ENCODE assay signal across 33 mouse cellular contexts in the genomic region with DNA sequence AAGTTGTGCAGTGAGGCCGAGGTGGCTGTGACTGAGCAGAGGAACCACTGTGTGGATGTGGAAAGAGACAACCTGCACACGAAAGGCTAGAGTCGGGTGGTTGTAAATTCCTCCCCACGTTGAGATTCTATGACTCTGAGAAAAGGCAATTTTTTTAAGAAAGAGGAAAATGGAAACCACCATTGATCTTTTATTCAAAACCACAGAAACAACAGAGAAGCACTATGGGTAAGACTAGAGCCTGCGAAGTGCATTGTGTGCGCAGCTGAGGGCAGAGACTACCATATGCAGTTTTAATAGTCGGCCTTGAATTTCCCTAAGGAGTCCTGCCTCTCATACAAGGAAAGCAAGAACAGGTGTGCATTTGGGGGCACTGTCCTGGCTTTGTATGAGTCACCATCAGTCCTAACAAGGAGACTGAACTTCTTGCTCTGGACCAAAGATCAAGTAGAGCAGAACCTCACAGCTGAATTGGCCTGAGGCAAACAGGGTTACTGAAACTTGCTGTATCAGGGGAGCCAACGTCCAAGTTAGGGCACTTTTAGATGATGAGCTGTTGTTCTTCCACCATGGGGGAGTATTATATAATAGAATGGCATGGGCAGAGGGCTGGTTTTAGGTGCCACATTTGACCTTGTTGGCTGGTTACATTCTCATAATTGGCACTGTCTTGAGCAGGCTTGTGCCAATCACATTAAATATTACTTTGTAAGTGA. TPM values are rescaled to one million over a fixed set of nuclear protein-coding genes. Genes with fewer than 3 reads are reported as not detected.
DNase-seq lines count a peak whose midpoint lies in the region; ATAC-seq and TF ChIP-seq lines count a peak whose summit lies in the region.
"Had no signal": no experiment of that assay in that cellular context is flagged by ENCODE, and none has a peak within 500 bp of the region (broad histone marks: within the 10 kb centered on the region; RNA-seq: fewer than 3 reads in every experiment).

No protein-coding gene starts in this region.

- DNase-seq in kidney, postnatal 36 days = peak; percentile 54 to 88
- peak; percentile 54 for DNase-seq in CD4-positive, CD25-positive, alpha-beta regulatory T cell, adult 2 months (ENCODE audit: low read depth, low spot score)
- peak; percentile 66 for DNase-seq in naive thymus-derived CD4-positive, alpha-beta T cell, adult 2 months (ENCODE audit: low read depth)
- DNase-seq in spleen, adult 18-20 months = no peak
- DNase-seq: adrenal gland, adult 8-10 months; cerebellum, adult 18-20 months; gastrocnemius, postnatal 36 days; heart, postnatal 36 days; lung, embryonic 14.5 days; midbrain, embryonic 14.5 days; right cerebral cortex, postnatal 14 days had no signal

- TF ChIP-seq CTCF in intestine, postnatal 0 days (IDR thresholded peaks at IDR 0.05; ENCODE audit: low read depth) = no peak

- peak overlapping the region; percentile 3; the same call in 1 of the 2 replicates for H3K27ac ChIP-seq in intestine, postnatal 0 days (ENCODE audit: low read depth, low read length)
- no peak overlapping the region for H3K27ac ChIP-seq in intestine, embryonic 16.5 days (ENCODE audit: low read length)
- no peak overlapping the region for H3K27ac ChIP-seq in kidney, embryonic 14.5 days (ENCODE audit: low read depth, low read length)
- H3K27ac ChIP-seq: forebrain, embryonic 13.5 days; heart, embryonic 15.5 days; hindbrain, embryonic 13.5 days; layer of hippocampus, adult 2 months; liver, embryonic 14.5 days; neural tube, embryonic 12.5 days; stomach, embryonic 15.5 days had no signal

- no peak overlapping the region for H3K4me2 ChIP-seq in intestine, postnatal 0 days (replicated peaks; ENCODE audit: low read depth)
- no peak overlapping the region for H3K4me2 ChIP-seq in intestine, embryonic 16.5 days (ENCODE audit: low read depth, low read length)
- H3K4me2 ChIP-seq in kidney, embryonic 14.5 days (replicated peaks; ENCODE audit: low read depth, low read length) = no peak overlapping the region
- H3K4me2 ChIP-seq: forebrain, embryonic 13.5 days; heart, embryonic 15.5 days; hindbrain, embryonic 13.5 days; limb, embryonic 12.5 days; lung, embryonic 14.5 days; neural tube, embryonic 12.5 days; stomach, embryonic 15.5 days had no signal

- no peaks in the 10 kb centered on the region for H3K27me3 ChIP-seq in intestine, postnatal 0 days (replicated peaks; ENCODE audit: control insufficient read depth, insufficient read depth, low read length)
- no peaks in the 10 kb centered on the region for H3K27me3 ChIP-seq in intestine, embryonic 16.5 days (replicated peaks; ENCODE audit: control insufficient read depth, insufficient read depth, low read length)
- no peaks in the 10 kb centered on the region for H3K27me3 ChIP-seq in kidney, embryonic 14.5 days (ENCODE audit: control insufficient read depth, insufficient read depth, low read length)
- H3K27me3 ChIP-seq: CH12.LX; forebrain, embryonic 13.5 days; heart, embryonic 15.5 days; hindbrain, embryonic 13.5 days; limb, embryonic 12.5 days; neural tube, embryonic 12.5 days; stomach, embryonic 15.5 days had no signal

- 79% methylated on average over 8 of the region's 8 CpGs for WGBS in intestine, postnatal 0 days
- 83% methylated on average over 8 of the region's 8 CpGs for WGBS in intestine, embryonic 16.5 days
- WGBS in kidney, embryonic 14.5 days = 90% methylated on average over 8 of the region's 8 CpGs

- H3K36me3 ChIP-seq in intestine, postnatal 0 days (ENCODE audit: control insufficient read depth, insufficient read depth) = no peaks in the 10 kb centered on the region
- no peaks in the 10 kb centered on the region for H3K36me3 ChIP-seq in intestine, embryonic 16.5 days (ENCODE audit: control insufficient read depth, insufficient read depth, low read length)
- no peaks in the 10 kb centered on the region for H3K36me3 ChIP-seq in kidney, embryonic 14.5 days (ENCODE audit: control insufficient read depth, insufficient read depth, low read length)
- H3K36me3 ChIP-seq: G1E; heart, embryonic 15.5 days; hindbrain, embryonic 13.5 days; limb, embryonic 12.5 days; neural tube, embryonic 12.5 days; stomach, embryonic 15.5 days had no signal

- H3K9me3 ChIP-seq in intestine, postnatal 0 days (ENCODE audit: control insufficient read depth) = no peaks in the 10 kb centered on the region
- H3K9me3 ChIP-seq in intestine, embryonic 16.5 days (ENCODE audit: control insufficient read depth, low read length) = no peaks in the 10 kb centered on the region
- H3K9me3 ChIP-seq in kidney, embryonic 14.5 days (ENCODE audit: control insufficient read depth, low read length) = no peaks in the 10 kb centered on the region
- H3K9me3 ChIP-seq: forebrain, embryonic 13.5 days; G1E; heart, embryonic 15.5 days; hindbrain, embryonic 13.5 days; limb, embryonic 12.5 days; megakaryocyte, embryonic 14.5 days; neural tube, embryonic 12.5 days; stomach, embryonic 15.5 days had no signal

- no peaks in the 10 kb centered on the region for H3K4me1 ChIP-seq in intestine, postnatal 0 days (replicated peaks; ENCODE audit: control insufficient read depth, insufficient read depth, low read length)
- no peaks in the 10 kb centered on the region for H3K4me1 ChIP-seq in intestine, embryonic 16.5 days (ENCODE audit: control insufficient read depth, insufficient read depth, low read length)
- no peaks in the 10 kb centered on the region for H3K4me1 ChIP-seq in kidney, embryonic 14.5 days (ENCODE audit: control insufficient read depth, insufficient read depth, low read length)
- H3K4me1 ChIP-seq: forebrain, embryonic 13.5 days; hindbrain, embryonic 13.5 days; megakaryocyte, embryonic 14.5 days; neural tube, embryonic 12.5 days; stomach, embryonic 15.5 days had no signal

- H3K9ac ChIP-seq in intestine, postnatal 0 days (ENCODE audit: low read depth, low read length) = no peak overlapping the region
- H3K9ac ChIP-seq in intestine, embryonic 16.5 days (ENCODE audit: low read depth, low read length) = no peak overlapping the region
- H3K9ac ChIP-seq in kidney, embryonic 14.5 days (ENCODE audit: low read depth, low read length) = no peak overlapping the region
- H3K9ac ChIP-seq: forebrain, embryonic 13.5 days; heart, embryonic 15.5 days; hindbrain, embryonic 13.5 days; limb, embryonic 12.5 days; liver, embryonic 14.5 days; lung, embryonic 14.5 days; neural tube, embryonic 12.5 days; stomach, embryonic 15.5 days had no signal

- H3K4me3 ChIP-seq in intestine, postnatal 0 days (ENCODE audit: low read depth, low read length) = no peak overlapping the region
- H3K4me3 ChIP-seq in intestine, embryonic 16.5 days (ENCODE audit: low read length) = no peak overlapping the region
- H3K4me3 ChIP-seq in kidney, embryonic 14.5 days (ENCODE audit: low read length) = no peak overlapping the region
- H3K4me3 ChIP-seq: forebrain, embryonic 13.5 days; heart, embryonic 15.5 days; hindbrain, embryonic 13.5 days; layer of hippocampus, adult 2 months; limb, embryonic 12.5 days; megakaryocyte, embryonic 14.5 days; neural tube, embryonic 12.5 days; stomach, embryonic 15.5 days had no signal

- ATAC-seq in intestine, postnatal 0 days = peak; percentile 79
- ATAC-seq in intestine, embryonic 16.5 days = no peak; the same call in 1 of the 2 replicates
- ATAC-seq in kidney, embryonic 14.5 days (ENCODE audit: low FRiP score, low TSS enrichment) = no peak
- no peak for ATAC-seq in megakaryocyte, adult 5-6 weeks (ENCODE audit: poor library complexity, severe bottlenecking)
- ATAC-seq: forebrain, embryonic 13.5 days; Patski had no signal

RNA-seq across cellular contexts. Expression of gene 1700020N01Rik, which starts 39.8 kb away (rescaled TPM):
- 1.4 and 2.1 TPM in 2 replicates for polyA plus RNA-seq in intestine, postnatal 0 days (2015; fragmentation: Nextera tagmentation; extraction: Ambion mirVana)
- 0.21 TPM in 1 of 2 replicates, not detected in the other for polyA plus RNA-seq in intestine, embryonic 16.5 days (2015; fragmentation: Nextera tagmentation; extraction: Ambion mirVana)
- not detected in 2 replicates for polyA plus RNA-seq in kidney, embryonic 14.5 days (2014; fragmentation: Nextera tagmentation; extraction: Ambion mirVana)
- not detected in 2 replicates for total RNA-seq in megakaryocyte, adult 5-6 weeks (2015)
- not detected in 2 replicates for total RNA-seq in megakaryocyte, adult 5-6 weeks (2017)
- total RNA-seq: adrenal gland, adult 8-10 months; CH12.LX; G1E; gastrocnemius, adult 18-20 months; gastrocnemius, postnatal 36 days; heart, postnatal 36 days; layer of hippocampus, adult 2 months; layer of hippocampus, postnatal 25 days; left cerebral cortex, postnatal 10 days had no signal
- polyA plus RNA-seq: embryonic facial prominence, embryonic 14.5 days; forebrain, embryonic 13.5 days; G1E; heart, embryonic 15.5 days; hindbrain, embryonic 13.5 days; intestine, embryonic 14.5 days; limb, embryonic 12.5 days; liver, embryonic 14.5 days; lung, embryonic 14.5 days; midbrain, embryonic 14.5 days; neural tube, embryonic 12.5 days; Patski; spleen, adult 2 months; stomach, embryonic 15.5 days had no signal

Comparison
In these comparisons a context has a peak if more than half of its experiments do, and no peak if none do; other contexts are left out.
1. DNase-seq: peak in kidney, postnatal 36 days (2 of 2), CD4-positive, CD25-positive, alpha-beta regulatory T cell, adult 2 months (single experiment) and naive thymus-derived CD4-positive, alpha-beta T cell, adult 2 months (single experiment); none in spleen, adult 18-20 months (0 of 2).